Mouse (Mus musculus) stomach, postnatal 0 days (tissue): ENCODE measurements at regions not wholly inside any gene's neighbourhood (a gene's known extent, or its start where the extent isn't known, plus 50 kb on each side); places are given as distances from the start of the nearest gene placed in this dataset.

Source experiments
- CTCF ChIP-seq: IDR thresholded peaks from 2 replicates; pipeline ENCODE4 v1.5.1; 2016; ENCODE audit warnings: antibody characterized with exemption, low read depth, mild to moderate bottlenecking, moderate library complexity
- EP300 ChIP-seq: optimal IDR thresholded peaks from 2 replicates; pipeline ENCODE3; 2016; ENCODE audit warnings: antibody characterized with exemption

- TF ChIP-seq CTCF (no peak), EP300 (no peak)
These were observed 154.0 kb downstream of the Mycn start for GRCm38 (mm10) chr12:12787608-12788262.
